Mouse (Mus musculus): ENCODE measurements around the gene Spdya.
"Not testable (repeated sequence)": the region's sequence is repeated elsewhere in the genome, so short reads cannot be mapped to it uniquely, and the experiment has no call there.

Spdya gene

GRCm38 (mm10) chr17:71551757-71552451 is at the start of gene Spdya:
Gene Spdya (plus strand): TSS chr17:71552061.
- DNase-seq (ENCODE audit: low spot score): peak; percentile 34

- DNase-seq (ENCODE audit: low spot score): no peak
Measured at GRCm38 (mm10) chr17:71506832-71507231, 45.0 kb upstream of the Spdya start.

GRCm38 (mm10) chr17:71510297-71510696 is 41.6 kb upstream of the Spdya start:
- no peak for DNase-seq (ENCODE audit: low spot score)

GRCm38 (mm10) chr17:71526302-71526708 is 25.6 kb upstream of the Spdya start:
- no peak for DNase-seq (ENCODE audit: low spot score)

- peak; percentile 99 for DNase-seq (ENCODE audit: low spot score)
Measured at GRCm38 (mm10) chr17:71526711-71527564, 24.9 kb upstream of the Spdya start, which contains the start of gene Ndc80. Gene Ndc80 (minus strand): TSS chr17:71526857.

- no peak for DNase-seq (ENCODE audit: low spot score)
Measured at GRCm38 (mm10) chr17:71528042-71528441, 23.8 kb upstream of the Spdya start.

- not testable (repeated sequence) for DNase-seq (ENCODE audit: low spot score)
Measured at GRCm38 (mm10) chr17:71535595-71535994, 16.3 kb upstream of the Spdya start.

GRCm38 (mm10) chr17:71537164-71537563 is 14.7 kb upstream of the Spdya start:
- no peak for DNase-seq (ENCODE audit: low spot score)

GRCm38 (mm10) chr17:71548586-71548985 is 3.3 kb upstream of the Spdya start:
- peak; percentile 44 for DNase-seq (ENCODE audit: low spot score)

- DNase-seq (ENCODE audit: low spot score): no peak
Measured at GRCm38 (mm10) chr17:71551350-71551749, 511 bp upstream of the Spdya start.

GRCm38 (mm10) chr17:71552901-71553300 is 1.0 kb downstream of the Spdya start:
- DNase-seq (ENCODE audit: low spot score): no peak

GRCm38 (mm10) chr17:71561631-71562030 is 9.8 kb downstream of the Spdya start:
- peak; percentile 75 for DNase-seq (ENCODE audit: low spot score)

GRCm38 (mm10) chr17:71579176-71579705 is 27.4 kb downstream of the Spdya start:
- no peak for DNase-seq (ENCODE audit: low spot score)

- no peak for DNase-seq (ENCODE audit: low spot score)
Measured at GRCm38 (mm10) chr17:71597881-71598658, 46.2 kb downstream of the Spdya start.

- peak; percentile 48 for DNase-seq (ENCODE audit: low spot score)
Measured at GRCm38 (mm10) chr17:71598659-71599554, 47.0 kb downstream of the Spdya start.

- DNase-seq (ENCODE audit: low spot score): peak; percentile 94
Measured at GRCm38 (mm10) chr17:71615638-71616318, 63.9 kb downstream of the Spdya start, which contains the start of gene Wdr43. Gene Wdr43 (plus strand): TSS chr17:71615895.

GRCm38 (mm10) chr17:71616319-71617032 is 64.6 kb downstream of the Spdya start:
- no peak for DNase-seq (ENCODE audit: low spot score)

- DNase-seq (ENCODE audit: low spot score): peak; percentile 29
Measured at GRCm38 (mm10) chr17:71617033-71617362, 65.1 kb downstream of the Spdya start.

GRCm38 (mm10) chr17:71617974-71618373 is 66.1 kb downstream of the Spdya start:
- no peak for DNase-seq (ENCODE audit: low spot score)

- no peak for DNase-seq (ENCODE audit: low spot score)
Measured at GRCm38 (mm10) chr17:71631806-71632205, 79.9 kb downstream of the Spdya start.
